Mouse (Mus musculus) gastrocnemius, postnatal 4 days (tissue): ENCODE results near the gene Ksr1. TPM values are rescaled to one million over a fixed set of nuclear protein-coding genes. Genes with fewer than 3 reads are reported as not detected.

Experiments
- DNase-seq, 2 experiments: peaks; one replicate each; pipeline ENCODE4 v3.0.0; 2021 to 2022; ENCODE audit warnings: low spot score in 2 of 2, mixed read lengths in 2 of 2
- long read RNA-seq, 2 experiments: library from polyadenylated mRNA; stranded (forward); transcript quantifications; one replicate each; pipeline ENCODE4 v2.0.0; 2021
- total RNA-seq, 2 experiments: library from RNA; stranded (reverse); gene quantifications; 2 replicates each; pipeline ENCODE4 v1.2.3; 2021

Gene Ksr1
- 100 to 1,000 TPM; 120 to 144 TPM for total RNA-seq
- long read RNA-seq, experiment 1, partial matches to known transcripts: 8 of 64 reads
- long read RNA-seq, experiment 1, other reads (novel, unspliced or antisense): 56 of 64 reads
- long read RNA-seq, experiment 2, partial matches to known transcripts: 20 of 93 reads
- long read RNA-seq, experiment 2, other reads (novel, unspliced or antisense): 73 of 93 reads

DNA sequence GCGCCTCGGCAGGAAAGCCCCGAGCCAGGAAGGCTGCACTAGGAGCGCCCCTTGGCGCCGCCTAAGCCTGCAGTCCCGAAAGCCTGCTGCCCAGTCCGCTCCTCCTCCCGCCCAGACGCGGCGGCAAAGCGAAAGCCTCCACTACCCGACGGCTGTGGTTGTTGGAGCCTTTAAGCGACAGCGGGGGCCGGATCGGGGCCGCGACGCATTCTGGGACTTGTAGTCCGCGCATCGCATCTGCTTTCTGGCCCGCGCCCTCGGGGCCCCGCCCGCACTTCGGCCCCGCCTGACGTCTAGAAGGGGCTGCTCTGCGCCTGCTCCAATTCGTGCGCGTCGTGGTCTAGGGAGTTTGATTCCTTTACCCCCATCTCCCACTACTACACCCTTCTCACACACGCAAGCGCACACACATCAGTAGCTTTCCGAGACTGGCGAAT, at the start of gene Ksr1:
TSS of gene Ksr1 (minus strand) at position 77 of the 437 bp plus-strand sequence.
- DNase-seq: peak; percentile 88 to 94

- DNase-seq: no peak
Observed at GRCm38 (mm10) chr11:79192176-79192575, 46.0 kb upstream of the Ksr1 start.

GRCm38 (mm10) chr11:79191214-79191613, 45.0 kb upstream of the Ksr1 start:
- DNase-seq: peak in 1 of 2 experiments; percentile 47

- DNase-seq: no peak
Observed at GRCm38 (mm10) chr11:79190257-79190656, 44.0 kb upstream of the Ksr1 start.

DNA sequence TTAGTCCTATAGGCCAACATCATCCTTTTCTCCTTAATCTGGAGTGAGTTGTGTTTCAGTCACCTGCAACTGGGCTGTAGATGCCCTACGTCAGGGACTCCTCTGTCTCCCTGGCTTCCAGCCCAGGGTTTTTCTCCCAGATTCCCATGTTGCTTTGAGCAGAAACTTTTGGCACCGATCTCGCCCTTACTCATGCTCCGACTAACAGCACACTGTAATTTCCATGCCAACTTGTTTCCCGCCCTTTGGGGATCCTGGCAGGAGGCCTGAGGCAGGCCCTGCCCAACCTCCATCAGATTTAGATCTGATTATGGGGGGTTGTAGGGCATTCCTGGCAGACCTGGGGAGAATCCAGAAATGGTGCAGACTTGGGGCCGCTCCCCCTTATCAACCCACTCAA, 42.0 kb upstream of the Ksr1 start:
- DNase-seq: peak in 1 of 2 experiments; percentile 59

DNA sequence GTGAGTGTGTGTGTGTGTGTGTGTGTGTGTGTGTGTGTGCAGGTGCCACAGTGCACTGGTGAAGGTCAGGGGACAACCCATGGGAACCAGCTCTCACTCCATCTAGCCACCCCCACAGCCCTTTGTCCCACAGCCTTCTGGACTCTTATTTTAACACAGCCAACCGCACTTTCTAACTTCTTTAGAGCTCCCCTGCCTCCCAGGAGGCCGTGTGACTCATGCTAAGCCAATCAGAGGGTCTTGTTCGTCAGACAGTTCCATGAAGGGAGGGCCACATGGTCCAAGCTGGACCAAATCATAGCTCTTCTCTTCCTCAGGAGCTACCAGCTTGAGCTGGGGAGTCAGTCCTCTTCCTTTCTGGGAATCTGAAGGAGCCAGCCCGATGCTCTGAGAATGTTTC, 41.1 kb upstream of the Ksr1 start:
- no peak for DNase-seq

DNA sequence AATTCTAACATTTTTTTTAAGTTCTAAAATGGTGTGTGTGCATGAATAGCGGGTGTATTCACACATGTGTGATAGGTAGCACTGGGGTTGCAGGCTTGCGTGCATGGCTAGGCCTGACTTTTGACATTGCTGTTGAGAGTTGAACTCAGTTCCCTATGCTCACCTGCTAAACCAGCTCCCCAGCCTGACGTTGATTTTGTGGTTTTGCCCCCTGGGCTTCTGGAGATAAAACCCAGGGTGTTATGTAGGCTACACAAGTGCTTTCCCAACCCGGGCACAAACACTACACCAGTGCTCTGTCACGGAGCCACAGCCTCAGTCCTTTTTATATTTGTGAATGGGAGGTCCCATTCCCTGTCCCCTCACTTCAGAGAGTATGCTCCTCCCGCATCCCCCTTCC, 39.5 kb upstream of the Ksr1 start:
- DNase-seq: no peak

GRCm38 (mm10) chr11:79184126-79184888, 38.1 kb upstream of the Ksr1 start:
- DNase-seq: no peak

- no peak for DNase-seq
Observed at GRCm38 (mm10) chr11:79183400-79183799, 37.2 kb upstream of the Ksr1 start.

- DNase-seq: no peak
Observed at GRCm38 (mm10) chr11:79182881-79183280, 36.7 kb upstream of the Ksr1 start.

GRCm38 (mm10) chr11:79181914-79182313, 35.7 kb upstream of the Ksr1 start:
- DNase-seq: no peak

DNA sequence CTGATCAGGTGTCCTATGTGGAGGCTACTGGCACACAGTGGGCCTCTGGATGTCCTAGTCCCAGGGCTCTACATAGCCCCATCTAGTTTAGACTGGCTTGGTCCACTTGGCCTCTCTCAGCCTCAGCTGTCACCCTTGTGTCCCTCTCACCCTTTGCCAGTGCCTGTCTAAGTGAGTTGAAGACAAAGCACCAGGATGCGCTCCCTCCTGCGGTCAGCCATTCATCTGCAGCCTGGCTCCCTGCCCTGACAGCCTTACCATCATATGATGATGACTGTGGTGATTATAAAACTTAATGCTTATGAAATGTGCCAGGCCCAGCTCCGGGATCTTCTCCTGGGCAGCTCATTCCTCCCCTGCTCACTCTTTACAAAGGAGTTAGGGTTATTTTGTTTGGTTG, 30.5 kb upstream of the Ksr1 start:
- DNase-seq: no peak

- DNase-seq: no peak
Observed at GRCm38 (mm10) chr11:79172054-79172453, 25.8 kb upstream of the Ksr1 start.

DNA sequence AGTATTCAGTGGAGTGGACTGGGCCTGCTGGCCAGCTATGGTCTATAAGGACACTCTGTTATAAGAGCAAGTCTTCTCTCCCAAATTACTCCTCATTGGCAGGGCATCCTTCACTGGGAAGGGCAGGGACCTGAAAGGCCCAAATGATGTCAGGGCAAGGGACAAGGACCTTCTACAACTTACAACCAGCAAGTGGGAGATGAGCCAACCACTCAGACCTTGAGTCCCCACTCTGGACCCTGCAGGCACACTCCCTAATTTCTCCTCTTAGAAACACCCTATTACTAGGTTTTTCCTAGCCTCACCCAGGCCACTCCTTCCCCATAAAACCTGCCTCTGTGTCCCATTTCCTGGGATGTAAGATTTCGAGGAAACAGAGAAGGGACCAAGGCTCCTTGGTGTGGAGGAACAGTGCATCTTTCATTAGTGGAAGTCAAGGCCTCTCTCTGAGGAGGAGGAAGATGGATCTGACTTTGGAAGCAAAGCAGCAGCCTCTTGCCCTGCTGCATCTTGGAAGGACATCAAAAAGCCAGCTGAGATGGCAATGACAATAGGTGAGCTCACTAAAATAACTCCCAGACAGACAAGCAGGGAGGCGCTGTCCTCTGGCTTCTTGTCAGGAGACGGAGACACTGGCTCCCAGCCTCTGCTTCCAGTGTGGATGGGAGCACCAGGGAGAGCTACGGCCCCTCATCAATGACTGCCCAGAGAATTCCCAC, 20.5 kb upstream of the Ksr1 start:
- DNase-seq: no peak

- DNase-seq: no peak
Observed at GRCm38 (mm10) chr11:79161077-79161758, 15.0 kb upstream of the Ksr1 start.

DNA sequence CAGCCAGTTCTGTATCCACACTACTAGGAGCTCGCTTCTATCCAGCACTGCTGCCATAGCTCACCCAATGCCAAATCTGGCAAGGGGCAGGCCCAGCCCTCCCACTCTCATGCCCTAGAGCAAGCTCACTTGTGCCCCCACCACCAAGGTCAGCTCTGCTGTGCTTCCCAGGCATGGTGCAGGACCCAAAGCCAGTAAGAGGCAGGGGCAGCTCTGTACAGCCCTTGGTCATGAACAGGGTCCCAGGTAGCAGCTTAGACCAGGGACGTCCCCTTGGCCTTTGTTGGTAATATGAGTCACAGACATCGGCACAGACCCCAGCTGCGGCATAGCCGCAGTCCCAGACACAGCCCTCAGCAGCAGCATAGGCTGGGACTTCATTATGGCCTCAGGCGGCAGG, 13.9 kb upstream of the Ksr1 start:
- DNase-seq: no peak

DNA sequence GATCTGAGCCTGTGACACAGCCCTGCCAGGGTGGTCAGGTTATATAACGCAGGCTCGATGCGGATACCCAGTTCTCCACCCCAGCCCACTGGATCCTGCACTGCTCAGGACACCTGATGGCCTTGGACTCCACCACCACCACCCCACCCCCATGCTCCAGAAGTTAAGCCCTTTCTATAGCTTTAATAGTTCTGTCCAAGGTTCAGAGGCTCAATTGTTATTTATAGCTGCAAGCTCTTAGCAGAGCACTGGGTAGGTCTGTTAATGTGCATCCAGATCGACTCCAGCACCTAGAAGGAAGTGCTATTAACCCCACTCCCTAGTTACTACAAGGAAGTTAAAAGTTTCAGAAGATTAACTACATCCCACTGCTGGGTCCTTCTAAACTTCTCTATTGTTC, 11.5 kb upstream of the Ksr1 start:
- no peak for DNase-seq

- no peak for DNase-seq
Observed at GRCm38 (mm10) chr11:79155348-79155747, 9.1 kb upstream of the Ksr1 start.

DNA sequence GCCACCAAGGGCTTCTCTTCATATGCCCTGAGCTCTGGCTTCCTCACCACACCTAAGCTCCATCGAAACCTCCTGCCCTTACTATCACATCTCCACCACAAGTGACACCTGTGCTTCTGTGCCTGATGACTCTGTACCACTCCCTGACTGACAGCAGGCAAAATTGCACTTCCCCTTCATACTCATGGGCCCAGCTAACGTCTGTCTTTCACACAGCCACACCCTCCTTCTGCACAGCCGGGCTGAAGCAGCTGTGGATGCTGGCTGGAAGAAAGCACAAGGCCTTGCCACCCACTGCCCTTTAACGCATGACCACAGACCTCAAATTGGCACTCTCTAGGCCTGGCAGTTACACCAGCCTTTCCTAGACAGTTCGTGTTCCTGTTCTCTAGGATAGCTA, 6.5 kb upstream of the Ksr1 start:
- no peak for DNase-seq

DNA sequence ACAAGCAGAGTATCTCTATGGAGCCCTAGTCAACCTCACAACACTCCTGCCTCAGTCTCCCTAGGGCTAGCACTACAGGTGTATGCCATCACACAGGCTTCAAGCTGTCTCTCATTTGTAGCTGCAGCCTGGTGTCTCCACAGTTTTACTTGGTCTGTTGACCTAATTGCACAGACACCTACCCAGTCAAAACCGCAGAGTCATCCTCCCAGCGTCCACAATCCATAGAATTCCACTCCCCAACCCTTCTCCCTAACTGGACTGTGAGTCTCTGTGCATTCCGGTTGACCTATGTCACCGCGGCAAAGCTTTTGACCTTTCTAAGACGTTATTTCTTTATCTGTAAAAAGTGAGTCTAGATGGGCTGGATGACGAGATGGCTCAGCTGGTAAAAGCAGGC, 5.7 kb upstream of the Ksr1 start:
- no peak for DNase-seq

DNA sequence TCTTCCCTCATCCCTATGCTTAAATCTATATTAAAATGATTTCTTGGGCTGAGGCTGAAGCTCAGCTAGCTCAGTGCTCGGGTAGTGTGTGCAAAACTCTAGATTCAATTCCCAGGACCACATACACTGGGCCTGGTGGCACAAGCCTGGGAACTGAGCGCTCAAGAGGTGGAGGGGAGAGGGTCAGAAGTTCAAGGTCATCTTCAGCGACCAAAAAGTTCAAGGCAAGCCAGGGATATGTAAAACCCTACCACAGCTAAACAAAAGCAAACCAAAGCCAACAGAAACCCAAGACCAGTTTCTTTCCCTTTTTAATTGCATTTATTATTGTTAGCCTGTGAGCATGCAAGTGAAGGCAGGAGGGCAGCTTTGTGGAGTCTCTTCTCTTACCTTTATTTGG, 4.1 kb upstream of the Ksr1 start:
- no peak for DNase-seq

GRCm38 (mm10) chr11:79149295-79149694, 3.1 kb upstream of the Ksr1 start:
- DNase-seq: no peak
